Mouse (Mus musculus) kidney, embryonic 16.5 days (tissue): ENCODE data around the gene Mmp8. TPM values are rescaled to one million over a fixed set of nuclear protein-coding genes. Genes with fewer than 3 reads are reported as not detected.

Experiments
- ATAC-seq: fragments of 200-750 bp; cut with Nextera tagmentation; 2 replicates; pipeline ENCODE4 v1.8.0; 2017; ENCODE audit warnings: moderate TSS enrichment; ENCODE audit not compliant: low FRiP score, low TSS enrichment
- H3K27ac ChIP-seq: fragments of 300-500 bp; sonication (generic); 2 replicates; pipeline ENCODE4 v1.5.1; 2014; ENCODE audit warnings: low read length
- H3K27me3 ChIP-seq: fragments of 300-500 bp; sonication (generic); 2 replicates; pipeline ENCODE4 v1.6.1; 2014; ENCODE audit warnings: low read length, control low read depth, mixed read lengths; ENCODE audit not compliant: insufficient read depth
- H3K36me3 ChIP-seq: fragments of 300-500 bp; sonication (generic); 2 replicates; pipeline ENCODE4 v1.6.1; 2014; ENCODE audit warnings: low read length, control low read depth, mixed read lengths; ENCODE audit not compliant: insufficient read depth
- H3K4me1 ChIP-seq: fragments of 300-500 bp; sonication (generic); 2 replicates; pipeline ENCODE4 v1.6.1; 2014; ENCODE audit warnings: low read length, control low read depth, mixed read lengths; ENCODE audit not compliant: insufficient read depth
- H3K4me2 ChIP-seq: fragments of 300-500 bp; sonication (generic); replicated peaks from 2 replicates; pipeline ENCODE4 v1.6.1; 2014; ENCODE audit warnings: low read depth, low read length
- H3K4me3 ChIP-seq: fragments of 300-500 bp; sonication (generic); 2 replicates; pipeline ENCODE4 v1.5.1; 2014; ENCODE audit warnings: mild to moderate bottlenecking, low read length
- H3K9ac ChIP-seq: fragments of 300-500 bp; sonication (generic); replicated peaks from 2 replicates; pipeline ENCODE4 v1.6.1; 2014; ENCODE audit warnings: low read length
- H3K9me3 ChIP-seq: fragments of 300-500 bp; sonication (generic); 2 replicates; pipeline ENCODE4 v1.6.1; 2016; ENCODE audit warnings: low read length, control low read depth
- WGBS: fragments of 180-500 bp; shearing (Covaris S2); extraction: QIAGEN DNeasy Blood & Tissue Kit; methylation state at CpG from one replicate; pipeline ENCODE4 v1.1.7; 2014; 5-methylcytosine and 5-hydroxymethylcytosine counted together
- polyA plus RNA-seq: library from polyadenylated mRNA; unstranded; fragments of >200 nt; fragmentation: Nextera tagmentation; extraction: Ambion mirVana; gene quantifications from 2 replicates; pipeline ENCODE4 v1.2.1, GENCODE M21; 2015

The Mmp8 gene
- polyA plus RNA-seq, result 0.35 and 0.89 TPM in 2 replicates

- Histone ChIP-seq H3K4me2 (no peak within 1 kb of the TSS), H3K4me3 (no peak within 1 kb of the TSS), H3K27ac (no peak within 1 kb of the TSS), H3K36me3 (no peaks in the 10 kb centered on the region), H3K9ac (no peak within 1 kb of the TSS), H3K27me3 (no peaks in the 10 kb centered on the region), H3K9me3 (no peaks in the 10 kb centered on the region), H3K4me1 (no peaks in the 10 kb centered on the region)
- 69% methylated on average over 8 of the region's 8 CpGs for WGBS
- no peak for ATAC-seq
Observed at GRCm38 (mm10) chr9:7558221-7559017, at the start of gene Mmp8. Gene Mmp8, plus strand, starts transcription at chr9:7558456.

GRCm38 (mm10) chr9:7509619-7510233, 48.5 kb upstream of the Mmp8 start:
- no peak overlapping the region for H3K4me2 ChIP-seq
- H3K4me3 ChIP-seq, result no peak overlapping the region
- H3K4me1 ChIP-seq, result no peaks in the 10 kb centered on the region
- no peak overlapping the region for H3K27ac ChIP-seq
- no peaks in the 10 kb centered on the region for H3K27me3 ChIP-seq
- H3K9me3 ChIP-seq, result no peaks in the 10 kb centered on the region
- 34% methylated on average over 10 of the region's 10 CpGs for WGBS
- no peaks in the 10 kb centered on the region for H3K36me3 ChIP-seq
- ATAC-seq, result 0 out of 2 replicates have a peak, but pooled peaks have one; percentile 23
- no peak overlapping the region for H3K9ac ChIP-seq

- no peak overlapping the region for H3K27ac ChIP-seq
- no peaks in the 10 kb centered on the region for H3K36me3 ChIP-seq
- no peak overlapping the region for H3K4me2 ChIP-seq
- WGBS, result 71% methylated on average over 4 of the region's 4 CpGs
- H3K4me1 ChIP-seq, result no peaks in the 10 kb centered on the region
- H3K4me3 ChIP-seq, result no peak overlapping the region
- no peak overlapping the region for H3K9ac ChIP-seq
- 0 out of 2 replicates have a peak, but pooled peaks have one; percentile 42 for ATAC-seq
- no peaks in the 10 kb centered on the region for H3K9me3 ChIP-seq
- H3K27me3 ChIP-seq, result no peaks in the 10 kb centered on the region
Observed at GRCm38 (mm10) chr9:7517944-7518571, 40.2 kb upstream of the Mmp8 start.

DNA sequence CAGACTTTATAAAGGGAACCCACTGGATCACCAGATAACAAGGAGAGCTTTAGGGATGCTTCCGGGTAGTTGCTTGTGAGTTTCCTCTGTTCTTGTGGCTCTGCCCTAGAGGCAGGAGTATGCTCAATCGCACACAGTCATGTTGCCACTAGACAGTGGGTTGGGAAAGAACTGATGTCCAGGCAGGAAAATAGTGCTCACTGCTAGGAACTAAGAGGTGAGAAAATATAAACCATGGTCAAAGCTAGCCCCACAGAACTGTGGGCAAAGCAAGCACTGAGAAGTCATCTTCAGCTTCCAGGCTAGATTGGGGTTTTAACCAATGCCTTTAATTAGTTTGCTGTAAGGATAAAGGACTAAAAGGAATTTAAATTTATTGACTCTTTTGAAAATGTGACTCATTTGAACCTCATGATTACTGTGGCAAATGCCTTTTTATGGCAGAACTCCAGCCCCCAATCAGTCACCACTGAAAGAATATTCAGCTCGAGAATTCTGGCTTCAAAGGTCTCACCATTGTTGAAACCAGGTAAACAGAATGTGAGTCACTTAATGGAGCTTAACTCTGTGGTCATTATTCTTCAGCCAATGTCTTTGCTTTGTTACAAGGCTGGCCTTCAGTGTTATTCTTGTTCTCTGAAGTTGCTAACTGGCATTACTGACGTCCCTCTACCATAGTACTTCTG, 31.9 kb upstream of the Mmp8 start:
- 56% methylated on average over 4 of the region's 4 CpGs for WGBS
- no peak for ATAC-seq
- H3K27ac ChIP-seq, result no peak overlapping the region
- no peak overlapping the region for H3K9ac ChIP-seq
- H3K4me2 ChIP-seq, result no peak overlapping the region
- H3K36me3 ChIP-seq, result no peaks in the 10 kb centered on the region
- H3K4me1 ChIP-seq, result no peaks in the 10 kb centered on the region
- no peaks in the 10 kb centered on the region for H3K9me3 ChIP-seq
- H3K4me3 ChIP-seq, result no peak overlapping the region
- H3K27me3 ChIP-seq, result no peaks in the 10 kb centered on the region

DNA sequence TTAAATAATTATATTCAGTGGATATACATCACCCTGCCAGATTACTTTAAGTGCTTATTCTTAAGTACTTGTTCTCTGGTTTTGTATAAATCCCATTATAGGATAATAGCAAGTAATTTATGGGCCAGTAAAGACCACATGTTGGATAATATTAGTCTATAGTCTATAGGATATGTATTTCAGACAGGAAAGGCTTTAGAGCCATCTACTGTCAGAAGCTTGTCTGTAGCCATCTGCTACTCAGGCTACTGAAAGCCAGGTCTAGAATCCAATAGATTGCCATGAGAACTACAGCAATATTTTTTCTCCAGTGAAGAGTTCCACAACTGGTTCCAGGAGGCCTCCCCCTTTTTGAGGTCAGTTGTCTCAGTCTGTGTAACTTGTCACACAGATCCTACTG, 15.5 kb upstream of the Mmp8 start:
- Histone ChIP-seq H3K4me2 (no peak overlapping the region), H3K4me1 (no peaks in the 10 kb centered on the region), H3K9me3 (no peaks in the 10 kb centered on the region), H3K4me3 (no peak overlapping the region), H3K9ac (no peak overlapping the region), H3K36me3 (no peaks in the 10 kb centered on the region), H3K27ac (no peak overlapping the region), H3K27me3 (no peaks in the 10 kb centered on the region)
- ATAC-seq, result no peak

GRCm38 (mm10) chr9:7544923-7545457, 13.3 kb upstream of the Mmp8 start:
- no peaks in the 10 kb centered on the region for H3K36me3 ChIP-seq
- no peaks in the 10 kb centered on the region for H3K9me3 ChIP-seq
- ATAC-seq, result peak; percentile 68
- no peak overlapping the region for H3K9ac ChIP-seq
- H3K27ac ChIP-seq, result no peak overlapping the region
- H3K4me2 ChIP-seq, result no peak overlapping the region
- H3K4me1 ChIP-seq, result no peaks in the 10 kb centered on the region
- WGBS, result 55% methylated on average over 1 of the region's 1 CpGs
- no peaks in the 10 kb centered on the region for H3K27me3 ChIP-seq
- no peak overlapping the region for H3K4me3 ChIP-seq

GRCm38 (mm10) chr9:7545471-7545870, 12.8 kb upstream of the Mmp8 start:
- no peaks in the 10 kb centered on the region for H3K4me1 ChIP-seq
- no peak overlapping the region for H3K9ac ChIP-seq
- ATAC-seq, result peak; percentile 96
- no peaks in the 10 kb centered on the region for H3K9me3 ChIP-seq
- no peaks in the 10 kb centered on the region for H3K36me3 ChIP-seq
- H3K27me3 ChIP-seq, result no peaks in the 10 kb centered on the region
- no peak overlapping the region for H3K27ac ChIP-seq
- no peak overlapping the region for H3K4me3 ChIP-seq
- H3K4me2 ChIP-seq, result no peak overlapping the region
- WGBS, result 29% methylated on average over 1 of the region's 1 CpGs

DNA sequence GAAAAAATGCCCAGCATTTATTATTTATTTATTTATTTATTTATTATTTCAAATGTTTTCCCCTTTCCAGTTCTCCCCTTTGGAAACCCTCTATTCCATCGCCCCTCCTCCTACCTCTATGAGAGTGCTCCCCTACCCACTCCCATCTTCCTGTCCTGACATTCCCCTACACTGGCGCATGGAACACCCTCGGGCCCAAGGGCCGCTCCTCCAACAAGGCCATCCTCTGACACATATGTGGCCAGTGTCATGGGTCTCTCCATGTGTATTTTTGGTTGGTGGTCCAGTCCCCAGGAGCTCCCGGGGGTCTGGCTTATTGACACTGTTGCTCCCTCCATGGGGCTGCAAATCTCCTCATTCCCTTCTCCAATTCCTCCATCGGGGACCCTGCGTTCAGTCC, 12.3 kb upstream of the Mmp8 start:
- Histone ChIP-seq H3K36me3 (no peaks in the 10 kb centered on the region), H3K9me3 (no peaks in the 10 kb centered on the region), H3K4me2 (no peak overlapping the region), H3K9ac (no peak overlapping the region), H3K27me3 (no peaks in the 10 kb centered on the region), H3K4me1 (no peaks in the 10 kb centered on the region), H3K27ac (no peak overlapping the region), H3K4me3 (no peak overlapping the region)
- 0 out of 2 replicates have a peak, but pooled peaks have one; percentile 52 for ATAC-seq
- 86% methylated on average over 7 of the region's 7 CpGs for WGBS

- H3K4me3 ChIP-seq, result no peak overlapping the region
- no peak for ATAC-seq
Observed at GRCm38 (mm10) chr9:7551943-7552342, 6.3 kb upstream of the Mmp8 start.

More at GRCm38 (mm10) chr9:7551943-7552342, 6.3 kb upstream of the Mmp8 start:
- H3K36me3 ChIP-seq, result no peaks in the 10 kb centered on the region
- H3K9ac ChIP-seq, result no peak overlapping the region
- no peaks in the 10 kb centered on the region for H3K9me3 ChIP-seq
- H3K27ac ChIP-seq, result no peak overlapping the region
- no peaks in the 10 kb centered on the region for H3K4me1 ChIP-seq
- no peaks in the 10 kb centered on the region for H3K27me3 ChIP-seq
- no peak overlapping the region for H3K4me2 ChIP-seq
